Mouse (Mus musculus): ENCODE measurements around the gene C1ql3. TPM values are rescaled to one million over a fixed set of nuclear protein-coding genes. Genes with fewer than 3 reads are reported as not detected.

Gene C1ql3
- total RNA-seq (2015) (not detected in 2 replicates), total RNA-seq (2017) (not detected in 2 replicates)

- ATAC-seq (replicated peaks; ENCODE audit: poor library complexity), result peak; percentile 27; the same call in 1 of the 2 replicates
Measured at GRCm38 (mm10) chr2:13011472-13011871, at the start of gene C1ql3. Gene C1ql3, minus strand, starts transcription at chr2:13011806.

GRCm38 (mm10) chr2:13060426-13061170, 49.0 kb upstream of the C1ql3 start:
- ATAC-seq (replicated peaks; ENCODE audit: poor library complexity), result no peak

GRCm38 (mm10) chr2:13048649-13049048, 37.0 kb upstream of the C1ql3 start:
- no peak for ATAC-seq (replicated peaks; ENCODE audit: poor library complexity)

DNA sequence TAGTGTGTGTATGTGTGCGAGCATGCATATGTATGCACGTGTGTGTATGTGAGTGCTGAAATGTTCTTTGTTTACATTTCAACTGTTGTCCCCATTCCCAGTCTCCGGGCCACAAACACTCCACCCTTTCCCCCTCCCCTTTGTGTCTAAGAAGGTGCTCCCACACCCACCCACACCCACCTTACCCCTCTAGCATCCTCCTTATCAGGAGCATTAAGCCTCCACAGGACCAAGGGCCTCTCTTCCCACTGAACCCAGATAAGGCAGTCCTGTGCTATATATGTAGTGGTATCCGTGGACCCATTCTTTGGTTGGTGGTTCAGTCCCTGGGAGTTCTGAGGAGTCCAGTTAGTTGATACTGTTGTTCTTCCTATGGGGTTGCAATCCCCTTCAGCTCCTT, 32.9 kb upstream of the C1ql3 start:
- ATAC-seq (replicated peaks; ENCODE audit: poor library complexity), result no peak

- ATAC-seq (replicated peaks; ENCODE audit: poor library complexity), result no peak
Measured at GRCm38 (mm10) chr2:13039785-13040184, 28.2 kb upstream of the C1ql3 start.

- ATAC-seq (replicated peaks; ENCODE audit: poor library complexity), result no peak
Measured at GRCm38 (mm10) chr2:13038772-13039171, 27.2 kb upstream of the C1ql3 start.

GRCm38 (mm10) chr2:13018861-13019260, 7.3 kb upstream of the C1ql3 start:
- no peak for ATAC-seq (replicated peaks; ENCODE audit: poor library complexity)

DNA sequence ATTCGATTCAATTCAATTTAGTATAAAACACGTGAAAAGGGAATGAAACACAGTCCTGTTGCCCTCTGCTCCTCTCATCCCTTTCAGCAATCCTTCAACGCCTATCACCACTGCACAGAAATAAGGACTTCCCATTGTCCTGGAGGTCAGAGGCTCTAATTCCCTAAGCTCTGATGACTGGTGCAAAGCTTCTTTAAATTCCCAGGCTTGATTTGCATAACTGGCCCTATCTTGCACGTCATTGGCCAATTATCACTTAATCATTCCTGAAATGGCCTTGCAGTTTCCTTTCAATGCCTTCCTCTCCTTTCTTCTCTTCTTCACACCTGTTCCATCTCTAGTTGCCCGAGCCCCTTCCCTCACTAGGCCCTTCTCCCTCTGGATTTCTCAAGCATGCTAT, 6.8 kb upstream of the C1ql3 start:
- ATAC-seq (replicated peaks; ENCODE audit: poor library complexity), result no peak

- ATAC-seq (replicated peaks; ENCODE audit: poor library complexity), result no peak
Measured at GRCm38 (mm10) chr2:13011973-13012372, 367 bp upstream of the C1ql3 start.

DNA sequence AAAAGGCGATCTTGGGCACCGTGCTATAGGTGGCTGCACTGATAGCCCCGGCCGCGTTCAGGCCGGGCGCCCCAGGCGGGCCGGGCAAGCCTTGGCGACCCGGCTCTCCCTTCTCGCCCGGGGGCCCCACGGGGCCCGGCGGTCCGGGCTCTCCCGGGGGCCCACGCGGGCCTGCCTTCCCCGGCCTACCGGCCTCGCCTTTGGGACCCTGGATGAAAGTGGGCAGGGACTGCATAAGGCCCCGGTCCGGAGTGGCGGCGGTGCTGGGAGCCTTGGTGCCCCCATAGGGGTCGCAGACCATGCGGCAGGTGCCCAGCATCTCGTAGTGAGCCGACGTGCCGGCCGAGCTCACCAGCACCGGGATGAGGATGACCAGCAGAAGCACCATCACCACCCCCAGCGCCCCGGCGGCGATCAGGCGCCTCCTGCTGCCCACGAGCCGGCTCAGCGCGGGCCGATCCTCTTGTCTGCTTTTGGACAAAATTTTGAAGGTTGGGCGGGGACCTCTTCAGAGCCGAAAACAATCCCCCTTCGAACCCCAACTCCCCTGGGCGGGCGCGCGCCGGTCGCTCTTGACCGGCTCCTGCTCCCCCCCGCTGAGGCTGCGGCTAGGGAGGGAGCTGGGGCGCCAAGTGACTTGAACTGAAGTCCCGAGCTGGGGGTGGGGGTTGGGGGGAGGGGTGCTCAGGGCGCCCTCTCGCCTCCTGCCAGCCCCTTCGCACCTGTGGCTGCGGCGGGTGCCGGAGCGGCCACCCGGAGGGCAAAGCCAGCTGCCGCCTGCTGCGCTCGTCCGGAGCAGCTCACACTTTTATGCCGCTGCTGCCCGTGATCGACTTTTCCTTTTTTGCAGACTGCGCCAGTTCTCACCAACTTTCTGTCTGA, 905 bp downstream of the C1ql3 start:
- 0 out of 2 replicates have a peak, but pooled peaks have one; percentile 23 for ATAC-seq (replicated peaks; ENCODE audit: poor library complexity)

DNA sequence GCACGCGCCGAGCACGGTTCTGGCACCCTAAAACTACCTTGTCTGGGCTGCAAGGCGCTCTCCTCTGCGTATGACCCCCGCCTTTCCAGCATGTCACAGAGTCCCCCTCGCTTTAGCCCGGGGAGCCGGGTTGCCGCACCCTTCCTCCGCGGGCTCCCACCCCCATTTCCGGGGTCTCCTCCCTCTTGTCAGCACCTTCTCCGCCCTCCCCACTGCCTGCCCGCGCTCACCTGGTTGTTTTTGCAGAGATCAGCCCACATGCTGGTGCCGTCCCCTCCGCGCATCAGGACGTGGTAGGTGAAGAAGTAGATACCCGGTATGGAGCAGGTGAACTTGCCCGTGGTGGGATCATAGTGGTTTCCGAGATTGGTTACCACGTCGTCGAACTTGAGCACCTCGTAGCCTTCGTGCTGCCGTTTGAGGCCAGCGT, 1.6 kb downstream of the C1ql3 start:
- ATAC-seq (replicated peaks; ENCODE audit: poor library complexity), result no peak

- 0 out of 2 replicates have a peak, but pooled peaks have one; percentile 13 for ATAC-seq (replicated peaks; ENCODE audit: poor library complexity)
Measured at GRCm38 (mm10) chr2:13009261-13009972, 2.2 kb downstream of the C1ql3 start.

- ATAC-seq (replicated peaks; ENCODE audit: poor library complexity), result no peak
Measured at GRCm38 (mm10) chr2:13008433-13008832, 3.2 kb downstream of the C1ql3 start.

DNA sequence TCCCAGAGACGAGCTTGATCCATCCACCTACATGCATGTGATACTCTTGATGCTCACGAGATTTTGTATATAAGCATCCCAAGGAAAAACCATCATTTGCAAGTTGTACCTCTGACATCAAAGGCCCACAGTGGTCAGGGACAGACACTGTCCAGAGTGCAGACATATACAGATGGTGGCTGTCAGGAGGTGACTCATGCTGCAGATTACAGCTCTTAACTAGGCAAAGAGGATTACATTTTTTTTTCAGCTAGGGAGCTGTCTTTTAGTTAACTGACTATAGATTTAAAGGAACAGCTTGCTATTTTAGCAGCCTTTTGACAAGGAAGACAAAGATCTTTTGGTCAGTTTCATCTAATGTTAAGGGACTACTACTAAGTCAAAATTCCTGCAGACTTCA, 11.6 kb downstream of the C1ql3 start:
- no peak for ATAC-seq (replicated peaks; ENCODE audit: poor library complexity)

DNA sequence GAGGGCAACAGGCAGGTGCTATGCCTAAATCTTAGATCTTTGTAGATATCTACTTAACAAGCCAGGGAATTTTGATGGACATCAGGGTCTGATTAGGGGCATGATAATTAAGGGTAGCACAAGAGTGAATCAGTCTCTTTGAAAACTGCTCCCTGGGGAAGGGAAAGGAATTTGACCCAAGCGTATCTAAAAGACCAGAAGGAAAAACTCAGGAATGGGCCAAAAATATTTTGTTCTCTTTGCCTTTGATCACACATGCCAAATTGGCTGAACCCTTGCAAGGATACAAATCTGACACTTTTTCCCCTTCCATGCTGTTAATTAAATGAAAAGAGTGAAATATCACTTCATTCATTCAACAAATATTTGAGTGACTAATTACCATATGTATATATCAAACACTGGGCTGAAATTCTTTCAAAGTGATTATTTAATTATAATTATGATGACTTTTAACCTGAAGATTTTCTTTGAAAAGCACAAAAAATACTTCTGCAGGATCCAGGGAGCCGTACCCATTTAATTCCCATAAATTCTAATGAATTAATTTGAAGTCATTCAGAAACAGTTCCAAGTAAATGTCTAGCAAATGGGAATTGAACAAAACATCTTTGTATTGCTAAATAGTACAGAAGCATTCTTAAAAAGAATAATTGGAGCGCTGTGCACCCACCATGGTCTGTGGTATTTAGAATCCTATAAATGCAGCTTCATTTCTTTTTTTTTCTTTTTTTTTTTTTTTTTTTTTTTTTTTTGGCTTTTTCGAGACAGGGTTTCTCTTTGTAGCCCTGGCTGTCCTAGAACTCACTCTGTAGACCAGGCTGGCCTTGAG, 26.5 kb downstream of the C1ql3 start:
- no peak for ATAC-seq (replicated peaks; ENCODE audit: poor library complexity)

GRCm38 (mm10) chr2:12978771-12979170, 32.8 kb downstream of the C1ql3 start:
- no peak for ATAC-seq (replicated peaks; ENCODE audit: poor library complexity)

GRCm38 (mm10) chr2:12977367-12977766, 34.2 kb downstream of the C1ql3 start:
- ATAC-seq (replicated peaks; ENCODE audit: poor library complexity), result no peak

DNA sequence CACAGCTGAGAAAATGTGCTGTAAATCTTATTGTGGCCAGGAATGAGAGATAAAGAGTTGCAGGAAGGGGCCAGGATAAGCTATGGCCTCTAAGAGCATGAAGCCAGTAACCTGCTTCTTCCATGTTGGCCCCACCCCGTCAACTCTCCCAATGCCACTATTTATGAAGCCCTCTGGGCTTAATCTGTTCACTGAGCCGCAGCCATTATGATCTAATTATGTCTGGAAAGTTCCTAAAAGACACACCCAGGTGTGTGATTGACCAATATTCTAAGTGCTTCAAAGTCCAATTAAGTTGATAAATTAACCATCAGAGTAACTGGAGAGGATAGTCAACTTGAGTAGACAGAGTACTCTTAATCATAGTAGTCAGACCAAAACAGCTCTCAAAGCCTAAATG, 37.9 kb downstream of the C1ql3 start:
- no peak for ATAC-seq (replicated peaks; ENCODE audit: poor library complexity)

- ATAC-seq (replicated peaks; ENCODE audit: poor library complexity), result no peak
Measured at GRCm38 (mm10) chr2:12970049-12970724, 41.4 kb downstream of the C1ql3 start.
